Mouse (Mus musculus) midbrain, embryonic 16.5 days (tissue): ENCODE results near the gene Olfr263. TPM values are rescaled to one million over a fixed set of nuclear protein-coding genes. Genes with fewer than 3 reads are reported as not detected.
A peak's percentile ranks its signal among the peaks of the same experiment; 100 is the strongest.

ENCODE experiments used
- ATAC-seq: fragments of 200-750 bp; cut with Nextera tagmentation; 2 replicates; pipeline ENCODE4 v1.8.0; 2017; ENCODE audit warnings: moderate TSS enrichment
- H3K27ac ChIP-seq: fragments of 300-500 bp; sonication (generic); 2 replicates; pipeline ENCODE4 v1.5.1; 2014; ENCODE audit warnings: mild to moderate bottlenecking, low read length, mixed read lengths
- H3K27me3 ChIP-seq: fragments of 300-500 bp; sonication (generic); 2 replicates; pipeline ENCODE4 v1.6.1; 2014; ENCODE audit warnings: low read depth, low read length, mixed read lengths; ENCODE audit not compliant: control insufficient read depth, insufficient read depth
- H3K36me3 ChIP-seq: fragments of 300-500 bp; sonication (generic); 2 replicates; pipeline ENCODE4 v1.6.1; 2014; ENCODE audit warnings: mild to moderate bottlenecking, low read length, moderate library complexity, mixed read lengths; ENCODE audit not compliant: control insufficient read depth, insufficient read depth
- H3K4me1 ChIP-seq: fragments of 300-500 bp; sonication (generic); 2 replicates; pipeline ENCODE4 v1.6.1; 2014; ENCODE audit warnings: mild to moderate bottlenecking, low read length, mixed read lengths; ENCODE audit not compliant: control insufficient read depth, insufficient read depth
- H3K4me2 ChIP-seq: fragments of 300-500 bp; sonication (generic); 2 replicates; pipeline ENCODE4 v1.6.1; 2014; ENCODE audit warnings: mild to moderate bottlenecking, low read length, mixed read lengths
- H3K4me3 ChIP-seq: fragments of 300-500 bp; sonication (generic); 2 replicates; pipeline ENCODE4 v1.5.1; 2014; ENCODE audit warnings: low read depth, mild to moderate bottlenecking, low read length, moderate library complexity, mixed read lengths
- H3K9ac ChIP-seq: fragments of 300-500 bp; sonication (generic); 2 replicates; pipeline ENCODE4 v1.6.1; 2014; ENCODE audit warnings: low read depth, low read length, mixed read lengths
- H3K9me3 ChIP-seq: fragments of 300-500 bp; sonication (generic); replicated peaks from 2 replicates; pipeline ENCODE4 v1.6.1; 2014; ENCODE audit warnings: mild to moderate bottlenecking, low read length, mixed read lengths; ENCODE audit not compliant: control insufficient read depth, poor library complexity, severe bottlenecking
- WGBS: fragments of 180-500 bp; shearing (Covaris S2); extraction: QIAGEN DNeasy Blood & Tissue Kit; methylation state at CpG from one replicate; pipeline ENCODE4 v1.1.7; 2014; 5-methylcytosine and 5-hydroxymethylcytosine counted together
- polyA plus RNA-seq: library from polyadenylated mRNA; unstranded; fragments of >200 nt; fragmentation: Nextera tagmentation; extraction: Ambion mirVana; gene quantifications from 2 replicates; pipeline ENCODE4 v1.2.1, GENCODE M21; 2015

The Olfr263 gene
- polyA plus RNA-seq, 1 experiment from 2014 or later, result not detected

GRCm38 (mm10) chr13:21158071-21158470, 28.6 kb downstream of the Olfr263 start:
- 6% methylated on average over 9 of the region's 9 CpGs for WGBS
- no peaks in the 10 kb centered on the region for H3K27me3 ChIP-seq

DNA sequence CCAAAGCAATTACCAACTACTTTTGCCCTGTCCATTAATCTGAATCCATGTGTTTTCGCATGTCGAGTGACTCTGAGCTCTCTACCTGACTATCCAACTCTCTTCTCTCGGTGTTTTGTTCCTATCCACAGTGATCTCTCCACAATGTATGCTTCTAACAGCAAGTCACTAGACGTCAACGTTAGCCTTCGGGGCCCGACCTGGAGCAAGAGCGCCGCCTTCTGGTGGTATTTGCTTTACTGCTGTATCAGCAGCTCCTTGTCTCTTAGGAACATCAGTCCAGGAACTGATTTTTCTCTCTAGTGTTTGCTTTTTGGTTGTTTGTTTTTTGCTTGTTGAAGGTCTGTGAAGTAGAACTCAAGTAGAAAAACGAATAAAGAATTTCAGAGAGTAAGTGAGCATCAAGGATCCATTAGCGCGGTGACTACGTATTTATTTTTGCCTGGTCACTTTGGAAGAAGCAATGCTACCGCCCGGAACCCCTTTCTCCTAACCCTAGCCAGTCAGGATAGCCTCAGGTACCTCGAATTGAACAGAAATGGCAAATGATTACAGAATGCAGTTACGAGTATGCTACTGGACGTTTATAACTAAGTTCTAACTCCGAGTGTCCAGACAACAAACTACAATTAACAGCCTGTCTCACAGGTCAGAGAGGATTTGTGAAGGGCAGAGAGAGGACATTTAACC, 29.5 kb downstream of the Olfr263 start:
- no peaks in the 10 kb centered on the region for H3K9me3 ChIP-seq
- peak; percentile 53 for ATAC-seq
- no peak overlapping the region for H3K27ac ChIP-seq
- no peaks in the 10 kb centered on the region for H3K36me3 ChIP-seq
- H3K4me2 ChIP-seq, result peak overlapping the region; percentile 90
- H3K4me1 ChIP-seq, result peaks cover 8% of the 10 kb centered on the region; the same call in 1 of the 2 replicates
- H3K4me3 ChIP-seq, result peak overlapping the region; percentile 71
- H3K27me3 ChIP-seq, result no peaks in the 10 kb centered on the region
- under 1% methylated on average over 19 of the region's 19 CpGs for WGBS
- peak overlapping the region; percentile 60 for H3K9ac ChIP-seq

More at GRCm38 (mm10) chr13:21158071-21158470, 28.6 kb downstream of the Olfr263 start:
- no peaks in the 10 kb centered on the region for H3K9me3 ChIP-seq
- no peak overlapping the region for H3K9ac ChIP-seq
- no peak overlapping the region for H3K27ac ChIP-seq
- no peak for ATAC-seq
- peak overlapping the region; percentile 90 for H3K4me2 ChIP-seq
- H3K4me1 ChIP-seq, result peaks cover 8% of the 10 kb centered on the region; the same call in 1 of the 2 replicates
- H3K36me3 ChIP-seq, result no peaks in the 10 kb centered on the region
- peak overlapping the region; percentile 71; the same call in 1 of the 2 replicates for H3K4me3 ChIP-seq

- Histone ChIP-seq H3K27me3 (no peaks in the 10 kb centered on the region), H3K4me1 (peaks cover 8% of the 10 kb centered on the region; the same call in 1 of the 2 replicates), H3K36me3 (no peaks in the 10 kb centered on the region), H3K27ac (no peak overlapping the region), H3K4me2 (peak overlapping the region; percentile 90), H3K9ac (peak overlapping the region; percentile 60), H3K4me3 (peak overlapping the region; percentile 71), H3K9me3 (no peaks in the 10 kb centered on the region)
- ATAC-seq, result peak; percentile 36; the same call in 1 of the 2 replicates
- WGBS, result 1% methylated on average over 15 of the region's 15 CpGs
Measured at GRCm38 (mm10) chr13:21159475-21159819, 30.0 kb downstream of the Olfr263 start.

DNA sequence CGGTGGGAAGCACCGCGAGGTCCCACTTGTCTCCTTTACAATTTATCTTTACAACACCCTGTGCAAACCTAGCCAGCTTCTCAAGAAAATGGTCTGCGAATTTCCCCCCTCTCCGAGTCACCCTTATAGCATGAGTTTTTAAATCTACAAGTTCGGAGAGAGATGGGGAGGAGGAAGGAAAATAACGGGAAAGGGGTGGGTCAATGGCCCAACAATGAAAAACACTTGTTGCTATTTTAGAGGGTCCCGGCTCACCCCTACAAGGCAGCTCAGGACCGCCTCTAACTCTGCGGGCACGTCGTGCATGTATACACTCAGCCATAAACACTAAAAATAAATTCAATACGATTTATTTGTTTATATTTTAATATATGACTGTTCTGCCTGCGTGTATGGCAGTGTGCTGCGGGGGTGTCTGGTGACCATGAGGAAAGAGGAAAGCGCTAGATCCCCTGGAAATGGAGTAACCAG, 30.6 kb downstream of the Olfr263 start:
- peaks cover 8% of the 10 kb centered on the region; the same call in 1 of the 2 replicates for H3K4me1 ChIP-seq
- under 1% methylated on average over 16 of the region's 16 CpGs for WGBS
- peak overlapping the region; percentile 60 for H3K9ac ChIP-seq
- H3K27ac ChIP-seq, result no peak overlapping the region
- peak overlapping the region; percentile 90 for H3K4me2 ChIP-seq
- no peaks in the 10 kb centered on the region for H3K27me3 ChIP-seq
- H3K9me3 ChIP-seq, result no peaks in the 10 kb centered on the region
- peak overlapping the region; percentile 71 for H3K4me3 ChIP-seq
- ATAC-seq, result peak; percentile 21
- H3K36me3 ChIP-seq, result no peaks in the 10 kb centered on the region

GRCm38 (mm10) chr13:21160657-21161590, 31.5 kb downstream of the Olfr263 start:
- Histone ChIP-seq H3K4me3 (peak overlapping the region; percentile 71), H3K9me3 (no peaks in the 10 kb centered on the region), H3K4me2 (peak overlapping the region; percentile 90), H3K9ac (peak overlapping the region; percentile 59), H3K36me3 (no peaks in the 10 kb centered on the region), H3K4me1 (peaks cover 8% of the 10 kb centered on the region; the same call in 1 of the 2 replicates), H3K27me3 (no peaks in the 10 kb centered on the region), H3K27ac (peak overlapping the region; percentile 12; the same call in 1 of the 2 replicates)
- peak; percentile 85 for ATAC-seq
- WGBS, result under 1% methylated on average over 32 of the region's 32 CpGs

DNA sequence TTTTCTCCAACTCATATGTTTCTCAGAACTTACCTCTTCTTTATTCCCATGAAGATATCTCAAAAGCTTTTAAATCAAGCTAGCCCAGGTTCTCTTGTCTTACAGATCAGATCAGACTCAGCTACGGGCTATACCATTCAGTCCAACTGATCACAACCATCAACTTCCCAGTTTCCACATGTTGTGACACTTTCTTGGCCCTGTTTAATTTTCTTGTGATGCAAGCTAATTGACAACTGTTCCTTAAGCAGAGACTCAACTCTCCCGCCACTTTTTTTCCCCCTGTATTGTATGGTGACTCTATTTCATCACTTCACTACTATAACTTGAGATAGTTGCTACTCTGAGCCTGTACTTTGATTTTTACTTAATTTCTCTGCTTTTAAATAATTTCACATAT, 32.2 kb downstream of the Olfr263 start:
- Histone ChIP-seq H3K27ac (no peak overlapping the region), H3K36me3 (no peaks in the 10 kb centered on the region), H3K9ac (no peak overlapping the region), H3K9me3 (no peaks in the 10 kb centered on the region), H3K4me1 (peaks cover 10% of the 10 kb centered on the region), H3K4me3 (peak overlapping the region; percentile 71), H3K27me3 (no peaks in the 10 kb centered on the region), H3K4me2 (peak overlapping the region; percentile 90)
- WGBS, result 33% methylated on average over 2 of the region's 2 CpGs
- no peak for ATAC-seq

GRCm38 (mm10) chr13:21162591-21162990, 33.2 kb downstream of the Olfr263 start:
- H3K4me2 ChIP-seq, result no peak overlapping the region
- WGBS, result 57% methylated on average over 5 of the region's 5 CpGs

GRCm38 (mm10) chr13:21166936-21167909, 37.8 kb downstream of the Olfr263 start:
- H3K9ac ChIP-seq, result peak overlapping the region; percentile 32
- ATAC-seq, result peak; percentile 59
- H3K27ac ChIP-seq, result peak overlapping the region; percentile 26; the same call in 1 of the 2 replicates
- no peaks in the 10 kb centered on the region for H3K36me3 ChIP-seq
- under 1% methylated on average over 27 of the region's 27 CpGs for WGBS
- peak overlapping the region; percentile 62 for H3K4me3 ChIP-seq
- peaks cover 5% of the 10 kb centered on the region; the same call in 1 of the 2 replicates for H3K4me1 ChIP-seq
- H3K27me3 ChIP-seq, result no peaks in the 10 kb centered on the region
- H3K4me2 ChIP-seq, result peak overlapping the region; percentile 98
- no peaks in the 10 kb centered on the region for H3K9me3 ChIP-seq

More at GRCm38 (mm10) chr13:21162591-21162990, 33.2 kb downstream of the Olfr263 start:
- H3K9ac ChIP-seq, result no peak overlapping the region
- H3K4me1 ChIP-seq, result peaks cover 10% of the 10 kb centered on the region
- no peak overlapping the region for H3K27ac ChIP-seq
- H3K36me3 ChIP-seq, result no peaks in the 10 kb centered on the region
- H3K9me3 ChIP-seq, result no peaks in the 10 kb centered on the region
- no peaks in the 10 kb centered on the region for H3K27me3 ChIP-seq
- no peak for ATAC-seq
- H3K4me3 ChIP-seq, result no peak overlapping the region
